Mouse (Mus musculus) lung, embryonic 16.5 days (tissue): Measurements from ENCODE around the gene Nlrp14. TPM values are rescaled to one million over a fixed set of nuclear protein-coding genes. Genes with fewer than 3 reads are reported as not detected.

ENCODE experiments used
- ATAC-seq: fragments of 200-750 bp; cut with Nextera tagmentation; 2 replicates; pipeline ENCODE4 v1.8.0; 2017; ENCODE audit warnings: low read depth, mild to moderate bottlenecking, moderate library complexity
- H3K27ac ChIP-seq: fragments of 300-500 bp; sonication (generic); 2 replicates; pipeline ENCODE4 v1.5.1; 2014; ENCODE audit warnings: mild to moderate bottlenecking, control low read depth, low read length
- H3K27me3 ChIP-seq: fragments of 300-500 bp; sonication (generic); 2 replicates; pipeline ENCODE4 v1.6.1; 2014; ENCODE audit warnings: low read depth, low read length, mixed read lengths; ENCODE audit not compliant: control insufficient read depth, insufficient read depth
- H3K36me3 ChIP-seq: fragments of 300-500 bp; sonication (generic); 2 replicates; pipeline ENCODE4 v1.6.1; 2014; ENCODE audit warnings: low read length; ENCODE audit not compliant: control insufficient read depth, insufficient read depth
- H3K4me1 ChIP-seq: fragments of 300-500 bp; sonication (generic); replicated peaks from 2 replicates; pipeline ENCODE4 v1.6.1; 2014; ENCODE audit warnings: low read length, mixed read lengths; ENCODE audit not compliant: control insufficient read depth, insufficient read depth
- H3K4me2 ChIP-seq: fragments of 300-500 bp; sonication (generic); 2 replicates; pipeline ENCODE4 v1.6.1; 2014; ENCODE audit warnings: low read depth, low read length, control low read depth
- H3K4me3 ChIP-seq: fragments of 300-500 bp; sonication (generic); 2 replicates; pipeline ENCODE4 v1.5.1; 2014; ENCODE audit warnings: mild to moderate bottlenecking, low read length, control low read depth
- H3K9ac ChIP-seq: fragments of 300-500 bp; sonication (generic); 2 replicates; pipeline ENCODE4 v1.6.1; 2014; ENCODE audit warnings: low read length, control low read depth
- H3K9me3 ChIP-seq: fragments of 300-500 bp; sonication (generic); 2 replicates; pipeline ENCODE4 v1.6.1; 2016; ENCODE audit warnings: low read length; ENCODE audit not compliant: control insufficient read depth
- WGBS: fragments of 180-500 bp; shearing (Covaris S2); extraction: QIAGEN DNeasy Blood & Tissue Kit; methylation state at CpG from one replicate; pipeline ENCODE4 v1.1.7; 2014; 5-methylcytosine and 5-hydroxymethylcytosine counted together
- polyA plus RNA-seq: library from polyadenylated mRNA; unstranded; fragments of >200 nt; fragmentation: Nextera tagmentation; extraction: Ambion mirVana; gene quantifications from 2 replicates; pipeline ENCODE4 v1.2.1, GENCODE M21; 2015

Nlrp14 gene
- polyA plus RNA-seq, 1 experiment from 2014 or later = not detected

DNA sequence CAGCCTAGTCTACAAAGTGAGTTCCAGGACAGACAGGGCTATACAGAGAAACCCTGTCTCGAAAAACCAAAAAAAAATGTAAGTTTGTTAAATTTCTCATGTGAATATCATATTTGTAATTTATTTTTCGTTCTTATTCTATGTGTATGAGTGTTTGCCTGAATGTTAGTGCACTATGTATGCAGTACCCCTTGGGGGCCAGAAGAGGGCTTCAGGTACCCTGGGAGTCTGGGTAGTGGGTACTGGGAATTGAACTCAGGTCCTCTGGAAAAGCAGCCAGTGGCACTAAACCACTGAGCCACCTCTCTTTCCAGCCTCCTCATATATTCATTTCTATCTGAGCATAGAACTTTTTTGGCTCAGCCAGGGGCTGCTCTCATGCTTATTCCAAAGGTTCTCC is 50.1 kb downstream of the Nlrp14 start:
- H3K9ac ChIP-seq = no peak overlapping the region
- no peak overlapping the region for H3K4me2 ChIP-seq
- no peaks in the 10 kb centered on the region for H3K27me3 ChIP-seq
- H3K36me3 ChIP-seq = no peaks in the 10 kb centered on the region
- no peak overlapping the region for H3K27ac ChIP-seq
- H3K9me3 ChIP-seq = no peaks in the 10 kb centered on the region
- no peaks in the 10 kb centered on the region for H3K4me1 ChIP-seq
- 68% methylated on average over 2 of the region's 2 CpGs for WGBS
- ATAC-seq = no peak
- no peak overlapping the region for H3K4me3 ChIP-seq

DNA sequence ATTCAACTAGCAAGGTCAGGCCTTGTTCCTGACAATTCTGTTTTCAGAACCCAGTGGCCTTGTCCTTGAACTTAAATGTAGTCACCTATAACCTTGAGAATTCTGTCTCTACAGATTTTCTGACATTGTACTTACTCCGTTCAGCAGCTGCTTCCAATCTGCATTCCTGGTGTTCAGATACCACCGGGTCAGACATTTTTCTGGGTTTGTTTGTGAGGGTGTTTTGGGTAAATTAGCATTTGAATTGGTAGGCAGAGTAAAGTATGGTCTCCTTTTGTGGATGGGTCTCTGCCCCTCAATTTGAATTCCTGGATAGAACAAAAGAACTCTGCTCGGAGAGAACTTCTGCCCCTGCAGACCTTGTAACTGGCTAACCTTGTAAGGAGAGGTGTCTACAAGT is 70.1 kb downstream of the Nlrp14 start:
- WGBS = 51% methylated on average over 3 of the region's 3 CpGs
- Histone ChIP-seq H3K27ac (no peak overlapping the region), H3K36me3 (no peaks in the 10 kb centered on the region), H3K4me1 (no peaks in the 10 kb centered on the region), H3K9me3 (no peaks in the 10 kb centered on the region), H3K27me3 (no peaks in the 10 kb centered on the region), H3K4me2 (no peak overlapping the region), H3K9ac (no peak overlapping the region), H3K4me3 (no peak overlapping the region)
- no peak for ATAC-seq

DNA sequence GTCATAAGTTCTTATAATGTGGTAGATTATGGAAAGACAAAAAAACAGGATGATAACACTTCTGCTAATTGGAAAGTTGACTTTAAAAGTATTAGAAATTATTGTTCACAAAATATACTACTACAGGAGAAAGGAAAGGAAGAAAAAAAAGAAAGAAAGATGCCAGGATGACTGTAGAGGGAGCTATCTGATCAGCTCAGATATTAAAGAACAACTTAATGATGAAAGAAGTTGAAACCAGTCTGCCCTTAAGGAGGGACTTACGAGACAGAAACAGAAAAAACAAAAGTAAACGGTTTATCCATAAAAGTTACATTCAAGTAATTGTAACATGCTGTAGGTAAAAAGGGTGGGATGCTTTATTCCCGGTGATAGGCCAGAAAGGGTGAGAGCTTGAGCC is 70.7 kb downstream of the Nlrp14 start:
- Histone ChIP-seq H3K9ac (no peak overlapping the region), H3K4me2 (no peak overlapping the region), H3K4me3 (no peak overlapping the region), H3K27me3 (no peaks in the 10 kb centered on the region), H3K4me1 (no peaks in the 10 kb centered on the region), H3K36me3 (no peaks in the 10 kb centered on the region), H3K9me3 (no peaks in the 10 kb centered on the region), H3K27ac (no peak overlapping the region)
- no peak for ATAC-seq
- 59% methylated on average over 3 of the region's 3 CpGs for WGBS

DNA sequence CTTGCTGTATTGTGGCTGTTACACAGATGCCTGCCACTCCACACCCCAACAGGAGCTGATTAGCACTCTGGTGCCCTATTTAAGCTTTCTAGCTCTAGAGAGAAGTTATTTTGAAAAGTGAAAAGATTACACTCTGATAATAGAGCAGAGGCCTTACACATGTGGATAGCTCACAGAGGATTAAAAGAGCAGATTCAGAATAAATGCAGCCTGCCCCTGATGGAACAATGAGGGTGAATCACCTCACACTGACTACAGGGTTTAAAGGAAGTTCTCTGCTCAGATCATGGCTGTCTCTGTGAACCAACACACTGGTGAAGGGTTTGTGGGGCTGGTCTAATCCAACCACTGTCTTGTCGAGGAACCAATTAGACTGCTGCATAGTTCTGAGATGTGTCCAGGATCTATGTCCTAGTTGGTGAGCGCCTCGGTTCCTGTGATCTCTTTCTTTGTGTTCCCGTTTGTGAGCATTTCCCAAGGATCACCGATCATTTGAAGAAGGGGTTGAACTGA is 74.6 kb downstream of the Nlrp14 start:
- WGBS = 84% methylated on average over 5 of the region's 5 CpGs
- ATAC-seq = no peak
- Histone ChIP-seq H3K9me3 (no peaks in the 10 kb centered on the region), H3K4me2 (no peak overlapping the region), H3K4me3 (no peak overlapping the region), H3K27ac (no peak overlapping the region), H3K36me3 (no peaks in the 10 kb centered on the region), H3K27me3 (no peaks in the 10 kb centered on the region), H3K4me1 (no peaks in the 10 kb centered on the region), H3K9ac (no peak overlapping the region)

Other genes with a start within 250 kb of the Nlrp14 start
- gene Olfr709-ps1, start 234.8 kb upstream of the Nlrp14 start, polyA plus RNA-seq = not detected in 2 replicates
- not detected in 2 replicates for gene Olfr710, start 218.7 kb upstream of the Nlrp14 start, polyA plus RNA-seq
- gene Olfr6, start 203.1 kb upstream of the Nlrp14 start, polyA plus RNA-seq = not detected in 2 replicates
- gene Olfr711, start 191.5 kb upstream of the Nlrp14 start, polyA plus RNA-seq = not detected in 2 replicates
- not detected in 2 replicates for gene Olfr2, start 160.9 kb upstream of the Nlrp14 start, polyA plus RNA-seq
- not detected in 2 replicates for gene Olfr713, start 135.8 kb upstream of the Nlrp14 start, polyA plus RNA-seq
- gene Olfr714, start 96.0 kb upstream of the Nlrp14 start, polyA plus RNA-seq = not detected in 2 replicates
- not detected in 2 replicates for gene Olfr17, start 73.8 kb upstream of the Nlrp14 start, polyA plus RNA-seq
- gene Olfr715b, start 56.6 kb upstream of the Nlrp14 start, polyA plus RNA-seq = not detected in 2 replicates
- not detected in 2 replicates for gene Olfr715, start 35.9 kb upstream of the Nlrp14 start, polyA plus RNA-seq
- gene Olfr716, start 28.7 kb upstream of the Nlrp14 start, polyA plus RNA-seq = not detected in 2 replicates
- not detected in 2 replicates for gene Rbmxl2, start 42.5 kb downstream of the Nlrp14 start, polyA plus RNA-seq
- gene Syt9, start 203.7 kb downstream of the Nlrp14 start, polyA plus RNA-seq = 1.4 and 1.6 TPM in 2 replicates